Mouse (Mus musculus): ENCODE data around the gene Spata4. TPM values are rescaled to one million over a fixed set of nuclear protein-coding genes. Genes with fewer than 3 reads are reported as not detected.
"Not testable (repeated sequence)": the region's sequence is repeated elsewhere in the genome, so short reads cannot be mapped to it uniquely, and the experiment has no call there.

Gene Spata4
- total RNA-seq (2021) = under 1 TPM in 1 of 2 experiments, not detected in 1; 0.38 TPM

GRCm38 (mm10) chr8:54600671-54601251 is at the start of gene Spata4:
Spata4 (plus strand) TSS chr8:54600781.
- peak; percentile 24 to 38 for DNase-seq

GRCm38 (mm10) chr8:54554921-54555320 is 45.7 kb upstream of the Spata4 start:
- DNase-seq = no peak

GRCm38 (mm10) chr8:54562137-54562536 is 38.4 kb upstream of the Spata4 start:
- DNase-seq = no peak

- no peak for DNase-seq
These were observed 35.4 kb upstream of the Spata4 start for GRCm38 (mm10) chr8:54565181-54565580.

- DNase-seq = no peak
These were observed 34.8 kb upstream of the Spata4 start for GRCm38 (mm10) chr8:54565603-54566260.

GRCm38 (mm10) chr8:54567168-54567567 is 33.4 kb upstream of the Spata4 start:
- no peak for DNase-seq

- DNase-seq = no peak
These were observed 29.7 kb upstream of the Spata4 start for GRCm38 (mm10) chr8:54570618-54571609.

- DNase-seq = no peak
These were observed 19.1 kb upstream of the Spata4 start for GRCm38 (mm10) chr8:54581436-54581835.

GRCm38 (mm10) chr8:54582886-54583285 is 17.7 kb upstream of the Spata4 start:
- no peak for DNase-seq

- no peak for DNase-seq
These were observed 5.9 kb upstream of the Spata4 start for GRCm38 (mm10) chr8:54594634-54595033.

GRCm38 (mm10) chr8:54596051-54596450 is 4.5 kb upstream of the Spata4 start:
- DNase-seq = no peak

GRCm38 (mm10) chr8:54596940-54597339 is 3.6 kb upstream of the Spata4 start:
- no peak for DNase-seq

- DNase-seq = no peak
These were observed 3.2 kb upstream of the Spata4 start for GRCm38 (mm10) chr8:54597386-54597785.

GRCm38 (mm10) chr8:54603440-54603839 is 2.9 kb downstream of the Spata4 start:
- DNase-seq = no peak

- no peak for DNase-seq
These were observed 8.8 kb downstream of the Spata4 start for GRCm38 (mm10) chr8:54609336-54609735.

GRCm38 (mm10) chr8:54610238-54610637 is 9.7 kb downstream of the Spata4 start:
- DNase-seq = no peak

- DNase-seq = not testable (repeated sequence)
These were observed 16.1 kb downstream of the Spata4 start for GRCm38 (mm10) chr8:54616710-54617109.

- no peak for DNase-seq
These were observed 38.1 kb downstream of the Spata4 start for GRCm38 (mm10) chr8:54638634-54639033.

Other genes with a start within 250 kb of the Spata4 start
- 1 to 10 TPM in 1 of 2 experiments, under 1 TPM in 1; 0.68 to 2.1 TPM for gene Asb5, start 71.2 kb upstream of the Spata4 start, total RNA-seq (2021)
- 10 to 100 TPM; 48.2 to 49.6 TPM for gene Spcs3, start 70.8 kb upstream of the Spata4 start, total RNA-seq (2021)

Data from layer of hippocampus, postnatal 36 days (tissue).